Mouse (Mus musculus) small intestine, adult 2 months (tissue): ENCODE measurements around the gene Intu. TPM values are rescaled to one million over a fixed set of nuclear protein-coding genes. Genes with fewer than 3 reads are reported as not detected.

Source experiments
- H3K27ac ChIP-seq: fragments of 200-500 bp; 2 replicates; pipeline ENCODE4 v1.5.1; 2012; ENCODE audit warnings: low read depth, low read length, control low read depth, inconsistent platforms; ENCODE audit not compliant: insufficient read depth
- H3K27me3 ChIP-seq: fragments of 200-500 bp; 2 replicates; pipeline ENCODE4 v1.6.1; 2012; ENCODE audit warnings: mild to moderate bottlenecking, moderate library complexity, low read length, inconsistent platforms; ENCODE audit not compliant: control insufficient read depth, insufficient read depth
- H3K36me3 ChIP-seq: fragments of 200-500 bp; 2 replicates; pipeline ENCODE4 v1.6.1; 2012; ENCODE audit warnings: mild to moderate bottlenecking, low read length, control low read depth, inconsistent platforms; ENCODE audit not compliant: control insufficient read depth, insufficient read depth
- H3K4me1 ChIP-seq: fragments of 200-500 bp; 2 replicates; pipeline ENCODE4 v1.6.1; 2012; ENCODE audit warnings: low read length, inconsistent platforms, mixed read lengths; ENCODE audit not compliant: control insufficient read depth, insufficient read depth, insufficient read length
- H3K4me3 ChIP-seq: fragments of 200-500 bp; 2 replicates; pipeline ENCODE4 v1.5.1; 2012; ENCODE audit warnings: low read depth, mild to moderate bottlenecking, control low read depth, inconsistent platforms, low read length, moderate library complexity
- CTCF ChIP-seq: fragments of 200-500 bp; IDR thresholded peaks from 2 replicates; pipeline ENCODE4 v1.5.1; 2012; ENCODE audit warnings: low read depth, mild to moderate bottlenecking, control low read depth, inconsistent platforms, low read length, moderate library complexity, mixed read lengths; ENCODE audit not compliant: insufficient replicate concordance, insufficient read length; ENCODE audit errors: extremely low read depth
- POLR2A ChIP-seq: fragments of 200-500 bp; IDR thresholded peaks from 2 replicates; pipeline ENCODE4 v1.6.1; 2012; ENCODE audit warnings: low read depth, mild to moderate bottlenecking, control low read depth, inconsistent platforms, low read length, moderate library complexity
- WGBS: fragments of 180-500 bp; shearing (Covaris S2); methylation state at CpG from one replicate; pipeline ENCODE4 v1.1.7; 2018; 5-methylcytosine and 5-hydroxymethylcytosine counted together
- polyA plus RNA-seq: library from polyadenylated mRNA; depleted of rRNA; stranded (reverse); fragments of >200 nt; gene quantifications from 2 replicates; pipeline ENCODE4 v1.2.3, GENCODE M21; 2012; rRNA removed

Gene Intu
- polyA plus RNA-seq, 1 experiment, result 0.37 TPM

- TF ChIP-seq CTCF, result no peak
- TF ChIP-seq POLR2A, result no peak
- H3K27ac ChIP-seq, result no peak overlapping the region
- H3K36me3 ChIP-seq, result no peaks in the 10 kb centered on the region
- WGBS, result 44% methylated on average over 6 of the region's 6 CpGs
- H3K27me3 ChIP-seq, result no peaks in the 10 kb centered on the region
- H3K4me3 ChIP-seq, result no peak overlapping the region
- no peaks in the 10 kb centered on the region for H3K4me1 ChIP-seq
Observed at GRCm38 (mm10) chr3:40738381-40738912, 207.4 kb downstream of the Intu start.

GRCm38 (mm10) chr3:40744024-40744835 is 213.1 kb downstream of the Intu start, which contains the start of gene Hspa4l:
Hspa4l (plus strand) TSS chr3:40744495.
- Histone ChIP-seq H3K27me3 (no peaks in the 10 kb centered on the region; the same call in 1 of the 2 replicates), H3K27ac (peak within 1 kb of the TSS; percentile 47), H3K36me3 (no peaks in the 10 kb centered on the region), H3K4me3 (peak within 1 kb of the TSS; percentile 91), H3K4me1 (peaks cover 2% of the 10 kb centered on the region)
- TF ChIP-seq POLR2A (no peak), CTCF (no peak)
- 32% methylated on average over 16 of the region's 16 CpGs for WGBS

- peak overlapping the region; percentile 91 for H3K4me3 ChIP-seq
- no peaks in the 10 kb centered on the region; the same call in 1 of the 2 replicates for H3K27me3 ChIP-seq
- under 1% methylated on average over 87 of the region's 93 CpGs for WGBS
Observed at GRCm38 (mm10) chr3:40744836-40745660, 214.0 kb downstream of the Intu start.

GRCm38 (mm10) chr3:40745661-40746547 is 214.8 kb downstream of the Intu start:
- no peaks in the 10 kb centered on the region for H3K36me3 ChIP-seq
- H3K4me1 ChIP-seq, result peaks cover 2% of the 10 kb centered on the region
- H3K27me3 ChIP-seq, result no peaks in the 10 kb centered on the region; the same call in 1 of the 2 replicates
- H3K27ac ChIP-seq, result peak overlapping the region; percentile 47
- 1% methylated on average over 37 of the region's 37 CpGs for WGBS
- peak overlapping the region; percentile 91 for H3K4me3 ChIP-seq
- TF ChIP-seq POLR2A (no peak), CTCF (no peak)

More at GRCm38 (mm10) chr3:40744836-40745660, 214.0 kb downstream of the Intu start:
- H3K4me1 ChIP-seq, result peaks cover 2% of the 10 kb centered on the region
- H3K27ac ChIP-seq, result peak overlapping the region; percentile 47
- TF ChIP-seq POLR2A (no peak; the same call in none of the 2 replicates), CTCF (no peak)
- no peaks in the 10 kb centered on the region for H3K36me3 ChIP-seq

Other genes starting within 250 kb of the Intu start
- gene Slc25a31, start 177.6 kb downstream of the Intu start, polyA plus RNA-seq, result 0.05 TPM in 1 of 2 replicates, not detected in the other
- gene Hspa4l, start 213.2 kb downstream of the Intu start, polyA plus RNA-seq, result 5.0 and 10.6 TPM in 2 replicates